Mouse (Mus musculus) C3H10T1/2 (cell line): ENCODE results near the gene Mup14. TPM values are rescaled to one million over a fixed set of nuclear protein-coding genes. Genes with fewer than 3 reads are reported as not detected.

Source experiments
- polyA plus RNA-seq, 2 experiments: library from polyadenylated mRNA; unstranded; fragments of >200 nt; fragmentation: generic; extraction: Trizol; gene quantifications; one replicate each; pipeline ENCODE4 v1.2.1; 2012; ENCODE audit warnings: missing spikeins in 2 of 2

The Mup14 gene
- not detected for polyA plus RNA-seq

DNA sequence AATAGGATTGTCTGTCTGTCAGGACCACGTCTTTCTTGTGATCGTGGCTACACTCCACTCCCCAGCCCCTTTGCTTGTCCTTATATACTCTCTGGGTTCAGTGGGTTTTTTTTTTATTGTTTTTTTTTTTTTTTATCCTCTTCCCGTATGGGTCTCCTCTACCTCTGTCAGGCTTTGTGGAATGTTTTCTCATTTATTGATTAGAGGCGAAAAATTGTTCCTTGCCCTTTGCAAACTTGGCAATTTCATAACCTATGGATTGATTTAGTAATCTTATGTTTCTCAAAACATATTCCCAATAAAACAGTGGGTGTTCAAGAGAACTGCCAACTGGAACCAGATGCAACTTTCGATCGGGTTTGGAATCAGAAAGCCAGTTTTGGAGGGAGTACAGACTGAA, at the start of gene Mup14:
Gene Mup14, minus strand, starts transcription at position 101 of the 400 bp plus-strand sequence.

Other genes starting within 250 kb of the Mup14 start
- gene Mup13, start 75.7 kb downstream of the Mup14 start, polyA plus RNA-seq, result not detected
- not detected for gene Mup15, start 135.7 kb upstream of the Mup14 start, polyA plus RNA-seq
- not detected for gene Mup16, start 215.5 kb upstream of the Mup14 start, polyA plus RNA-seq